Mouse (Mus musculus) hindbrain, embryonic 13.5 days (tissue): ENCODE measurements at regions not wholly inside any gene's neighbourhood (a gene's known extent, or its start where the extent isn't known, plus 50 kb on each side); places are given as distances from the start of the nearest gene placed in this dataset.

Experiments used
- ATAC-seq: fragments of 200-750 bp; cut with Nextera tagmentation; 2 replicates; pipeline ENCODE4 v1.8.0; 2017; ENCODE audit warnings: moderate TSS enrichment; ENCODE audit not compliant: low FRiP score
- H3K27ac ChIP-seq: fragments of 300-500 bp; sonication (generic); 2 replicates; pipeline ENCODE4 v1.5.1; 2015; ENCODE audit warnings: inconsistent platforms, mild to moderate bottlenecking, moderate library complexity
- H3K27me3 ChIP-seq: fragments of 300-500 bp; sonication (generic); 2 replicates; pipeline ENCODE4 v1.6.1; 2015; ENCODE audit warnings: mild to moderate bottlenecking, inconsistent platforms
- H3K36me3 ChIP-seq: fragments of 300-500 bp; sonication (generic); 2 replicates; pipeline ENCODE4 v1.6.1; 2015; ENCODE audit warnings: mild to moderate bottlenecking, inconsistent platforms
- H3K4me1 ChIP-seq: fragments of 300-500 bp; sonication (generic); replicated peaks from 2 replicates; pipeline ENCODE4 v1.6.1; 2015; ENCODE audit warnings: inconsistent platforms
- H3K4me2 ChIP-seq: fragments of 300-500 bp; sonication (generic); 2 replicates; pipeline ENCODE4 v1.6.1; 2015; ENCODE audit warnings: inconsistent platforms, mild to moderate bottlenecking, moderate library complexity
- H3K4me3 ChIP-seq: fragments of 300-500 bp; sonication (generic); 2 replicates; pipeline ENCODE4 v1.5.1; 2015; ENCODE audit warnings: mild to moderate bottlenecking, inconsistent platforms
- H3K9ac ChIP-seq: fragments of 300-500 bp; sonication (generic); 2 replicates; pipeline ENCODE4 v1.6.1; 2015; ENCODE audit warnings: mild to moderate bottlenecking, inconsistent platforms
- H3K9me3 ChIP-seq: fragments of 300-500 bp; sonication (generic); 2 replicates; pipeline ENCODE4 v1.6.1; 2016; ENCODE audit warnings: inconsistent platforms
- WGBS: fragments of 180-500 bp; shearing (Covaris S2); methylation state at CpG from one replicate; pipeline ENCODE4 v1.1.7; 2015; 5-methylcytosine and 5-hydroxymethylcytosine counted together

DNA sequence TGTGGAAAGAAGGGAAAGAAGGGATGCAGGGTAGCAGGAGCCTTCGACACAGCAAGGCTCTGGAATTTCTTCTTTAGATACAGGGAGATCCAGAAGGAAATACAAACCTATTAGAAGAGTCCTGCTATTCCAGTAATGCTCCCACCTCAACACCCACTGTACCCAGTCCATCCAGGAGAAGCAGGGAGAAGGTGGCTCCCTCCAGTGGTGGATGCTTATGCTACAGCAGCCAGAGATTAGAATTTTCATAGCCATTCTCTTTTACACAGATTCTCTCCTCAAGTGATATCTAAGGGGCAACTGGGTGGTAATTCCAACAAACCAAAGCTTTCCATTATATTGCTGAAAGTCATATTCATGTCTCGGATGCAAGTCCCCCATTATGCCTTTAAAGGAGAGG, 373.9 kb upstream of the Nr5a2 start:
- Histone ChIP-seq H3K27ac (no peak overlapping the region), H3K27me3 (no peaks in the 10 kb centered on the region), H3K36me3 (no peaks in the 10 kb centered on the region), H3K9me3 (no peaks in the 10 kb centered on the region), H3K4me3 (no peak overlapping the region), H3K4me1 (peaks cover 12% of the 10 kb centered on the region; the same call in 1 of the 2 replicates), H3K9ac (no peak overlapping the region), H3K4me2 (no peak overlapping the region)
- ATAC-seq = no peak
- 95% methylated on average over 2 of the region's 2 CpGs for WGBS

- Histone ChIP-seq H3K27me3 (no peaks in the 10 kb centered on the region), H3K4me1 (peaks cover 12% of the 10 kb centered on the region; the same call in 1 of the 2 replicates), H3K27ac (no peak overlapping the region), H3K4me2 (no peak overlapping the region), H3K9ac (no peak overlapping the region), H3K36me3 (no peaks in the 10 kb centered on the region), H3K9me3 (no peaks in the 10 kb centered on the region), H3K4me3 (no peak overlapping the region)
- 53% methylated on average over 8 of the region's 8 CpGs for WGBS
- peak; percentile 83 for ATAC-seq
Observed at GRCm38 (mm10) chr1:137332108-137332769, 372.0 kb upstream of the Nr5a2 start.

DNA sequence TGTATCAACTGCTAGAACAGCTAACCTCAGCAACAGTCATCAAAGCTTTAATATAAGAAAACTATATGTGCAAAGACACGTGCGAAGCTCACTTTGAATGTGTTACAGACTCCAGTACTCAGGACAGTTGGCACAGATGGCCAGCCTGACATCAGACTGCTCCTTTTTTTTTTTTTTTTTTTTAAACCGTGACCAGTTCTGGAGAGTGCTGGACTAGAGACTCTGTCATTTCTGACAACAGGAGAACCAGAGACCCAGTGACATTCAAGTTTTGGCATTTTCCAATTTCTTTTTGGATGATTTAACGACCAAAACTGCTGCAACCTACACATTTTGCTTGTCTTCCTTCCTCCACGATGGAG, 371.5 kb upstream of the Nr5a2 start:
- peaks cover 12% of the 10 kb centered on the region; the same call in 1 of the 2 replicates for H3K4me1 ChIP-seq
- H3K27me3 ChIP-seq = no peaks in the 10 kb centered on the region
- H3K9ac ChIP-seq = no peak overlapping the region
- no peak overlapping the region for H3K27ac ChIP-seq
- H3K36me3 ChIP-seq = no peaks in the 10 kb centered on the region
- no peak for ATAC-seq
- H3K4me3 ChIP-seq = no peak overlapping the region
- H3K9me3 ChIP-seq = no peaks in the 10 kb centered on the region
- no peak overlapping the region for H3K4me2 ChIP-seq
- WGBS = 51% methylated on average over 5 of the region's 5 CpGs

- Histone ChIP-seq H3K36me3 (no peaks in the 10 kb centered on the region), H3K27ac (no peak overlapping the region), H3K27me3 (no peaks in the 10 kb centered on the region), H3K4me2 (no peak overlapping the region), H3K4me3 (no peak overlapping the region), H3K9ac (no peak overlapping the region), H3K4me1 (peaks cover 12% of the 10 kb centered on the region; the same call in 1 of the 2 replicates), H3K9me3 (no peaks in the 10 kb centered on the region)
- ATAC-seq = peak; percentile 59; the same call in 1 of the 2 replicates
- WGBS = 44% methylated on average over 3 of the region's 3 CpGs
Observed at GRCm38 (mm10) chr1:137330634-137331033, 370.4 kb upstream of the Nr5a2 start.

DNA sequence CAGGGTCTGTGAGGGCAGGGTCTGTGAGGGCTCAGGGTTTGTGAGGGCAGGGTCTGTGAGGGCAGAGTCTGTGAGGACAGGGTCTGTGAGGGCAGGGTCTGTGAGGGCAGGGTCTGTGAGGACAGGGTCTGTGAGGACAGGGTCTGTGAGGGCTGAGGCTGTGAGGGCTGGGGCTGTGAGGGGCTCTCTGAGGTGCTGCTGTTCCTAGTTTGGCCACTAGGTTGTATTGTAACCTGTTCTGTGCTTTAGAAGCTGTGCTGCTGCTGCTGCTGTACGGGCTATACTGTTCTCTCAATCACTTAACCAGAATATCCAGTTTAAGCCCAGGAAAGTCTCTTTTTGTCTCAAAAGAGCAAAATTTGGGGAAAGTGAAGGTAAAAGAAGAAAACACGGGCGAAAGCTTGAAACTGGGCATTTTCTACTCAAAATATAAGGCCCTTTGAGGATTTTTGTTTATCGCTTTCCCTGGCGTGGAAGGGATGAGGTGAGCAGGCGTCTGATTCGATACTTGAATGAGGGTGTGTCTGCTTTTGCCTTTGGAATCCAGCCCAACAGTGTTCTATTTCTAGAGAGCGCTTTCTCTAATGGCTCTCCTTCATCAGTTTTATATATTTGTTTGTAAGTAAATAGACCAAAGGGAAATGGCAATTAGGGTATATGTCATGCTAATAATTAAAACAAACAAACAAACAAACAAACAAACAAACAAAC, 363.8 kb upstream of the Nr5a2 start:
- Histone ChIP-seq H3K4me1 (0 out of 2 replicates have a peak, but pooled peaks cover 9% of the 10 kb centered on the region), H3K4me2 (0 out of 2 replicates have a peak overlapping the region, but pooled peaks have one; percentile 16), H3K36me3 (no peaks in the 10 kb centered on the region), H3K4me3 (no peak overlapping the region), H3K27ac (no peak overlapping the region), H3K9me3 (no peaks in the 10 kb centered on the region), H3K27me3 (no peaks in the 10 kb centered on the region), H3K9ac (no peak overlapping the region)
- peak; percentile 88 for ATAC-seq
- 39% methylated on average over 8 of the region's 8 CpGs for WGBS

GRCm38 (mm10) chr1:137323035-137323680, 362.9 kb upstream of the Nr5a2 start:
- H3K4me3 ChIP-seq = no peak overlapping the region
- H3K9me3 ChIP-seq = no peaks in the 10 kb centered on the region
- WGBS = 12% methylated on average over 2 of the region's 2 CpGs
- H3K27ac ChIP-seq = no peak overlapping the region
- ATAC-seq = no peak
- H3K4me2 ChIP-seq = no peak overlapping the region
- no peaks in the 10 kb centered on the region for H3K27me3 ChIP-seq
- H3K4me1 ChIP-seq = 0 out of 2 replicates have a peak, but pooled peaks cover 9% of the 10 kb centered on the region
- no peaks in the 10 kb centered on the region for H3K36me3 ChIP-seq
- no peak overlapping the region for H3K9ac ChIP-seq

DNA sequence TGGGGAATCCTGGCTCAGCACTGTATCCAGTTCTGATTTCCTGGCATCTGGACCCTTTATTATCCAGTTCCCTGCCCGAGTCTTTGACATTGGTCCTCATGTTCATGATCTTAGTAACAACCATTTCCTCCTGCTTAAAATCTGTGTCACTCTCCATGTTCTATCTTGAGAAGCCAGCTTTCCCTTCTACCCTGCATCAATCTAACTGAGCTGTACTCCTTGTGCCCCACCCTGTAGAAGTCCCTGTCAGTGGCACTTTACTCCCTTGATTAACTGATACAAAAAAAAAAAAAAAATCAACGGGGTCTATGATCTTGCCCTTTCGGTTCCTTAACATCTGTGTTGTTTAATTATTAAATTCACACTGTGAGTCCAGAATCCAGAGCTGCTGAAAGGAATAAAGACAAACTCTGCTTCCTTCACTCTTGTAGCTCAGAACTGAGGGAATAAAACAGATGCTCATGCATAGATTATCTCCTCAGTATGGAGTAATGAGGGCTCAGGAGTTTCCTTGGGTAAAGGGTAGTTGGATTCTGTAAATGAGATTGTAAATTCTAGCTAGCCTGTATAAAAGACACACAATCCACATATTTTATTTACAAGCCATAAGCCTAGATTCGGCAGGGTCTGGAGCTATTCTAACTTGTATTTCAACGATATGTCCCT, 342.6 kb upstream of the Nr5a2 start:
- Histone ChIP-seq H3K4me1 (no peaks in the 10 kb centered on the region), H3K9ac (no peak overlapping the region), H3K27me3 (no peaks in the 10 kb centered on the region), H3K4me3 (no peak overlapping the region), H3K27ac (no peak overlapping the region), H3K4me2 (no peak overlapping the region), H3K36me3 (no peaks in the 10 kb centered on the region), H3K9me3 (no peaks in the 10 kb centered on the region; the same call in 1 of the 2 replicates)
- no peak for ATAC-seq
- 82% methylated on average over 5 of the region's 5 CpGs for WGBS

DNA sequence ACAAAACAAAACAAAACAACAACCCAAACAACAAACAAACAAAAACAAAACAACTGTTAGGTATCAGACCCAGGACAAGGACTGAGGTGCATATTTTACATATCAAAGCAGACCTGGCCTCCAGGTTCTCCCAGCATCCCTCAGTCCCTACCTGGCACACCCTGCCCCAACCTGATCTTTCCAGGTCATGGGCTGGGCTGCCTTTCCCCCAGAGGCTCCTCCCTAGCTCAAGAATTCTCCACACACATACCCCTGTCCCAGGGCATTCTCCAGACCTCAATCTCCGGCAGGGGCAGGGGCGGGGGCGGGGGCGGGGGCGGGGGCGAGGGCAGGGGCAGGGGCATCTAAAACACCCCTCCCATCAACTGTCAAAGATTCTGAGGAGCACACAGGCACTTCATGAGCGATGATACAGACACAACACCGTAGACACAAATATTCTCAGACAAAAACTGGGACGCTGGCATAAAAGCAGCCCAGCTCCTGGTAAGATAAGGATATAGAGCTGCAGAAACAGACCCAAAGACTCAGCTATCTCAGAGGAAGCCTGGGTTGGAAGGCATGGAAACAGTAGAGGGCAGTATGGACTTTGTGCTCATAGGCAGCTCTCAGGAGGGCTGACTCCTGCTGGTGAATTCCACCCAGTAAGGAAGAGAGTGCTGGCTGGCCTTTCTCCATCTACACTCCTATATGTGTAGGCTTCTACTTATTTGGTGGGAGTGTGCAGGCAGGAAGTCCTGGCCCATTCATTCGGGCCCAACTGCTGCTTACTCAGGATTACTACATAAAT, 337.7 kb upstream of the Nr5a2 start:
- Histone ChIP-seq H3K27me3 (no peaks in the 10 kb centered on the region), H3K4me3 (no peak overlapping the region), H3K9me3 (no peaks in the 10 kb centered on the region), H3K4me1 (no peaks in the 10 kb centered on the region), H3K36me3 (no peaks in the 10 kb centered on the region), H3K4me2 (no peak overlapping the region), H3K9ac (no peak overlapping the region), H3K27ac (no peak overlapping the region)
- WGBS = 56% methylated on average over 10 of the region's 10 CpGs
- no peak for ATAC-seq

DNA sequence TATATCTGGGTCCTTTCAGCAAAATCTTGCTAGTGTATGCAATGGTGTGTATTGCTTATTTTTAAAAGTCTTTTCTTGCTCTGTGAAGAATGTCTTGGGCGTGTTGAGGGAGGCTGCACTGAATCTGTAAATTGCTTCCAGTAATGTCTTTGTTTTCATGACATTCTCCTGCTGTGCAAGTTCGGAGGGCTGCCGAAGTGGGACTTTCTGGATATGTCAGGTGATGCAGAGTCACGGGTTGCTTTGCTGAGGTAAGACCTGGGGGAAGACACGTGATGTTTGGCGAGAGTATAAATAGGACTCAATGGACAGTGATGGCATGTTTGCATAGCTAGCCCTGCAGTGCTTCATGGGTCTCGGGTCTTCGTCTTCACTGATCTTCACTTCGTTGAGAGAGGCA, 329.2 kb upstream of the Nr5a2 start:
- H3K4me3 ChIP-seq = no peak overlapping the region
- no peaks in the 10 kb centered on the region for H3K9me3 ChIP-seq
- H3K36me3 ChIP-seq = no peaks in the 10 kb centered on the region
- H3K9ac ChIP-seq = no peak overlapping the region
- H3K4me2 ChIP-seq = no peak overlapping the region
- no peaks in the 10 kb centered on the region for H3K4me1 ChIP-seq
- ATAC-seq = no peak
- H3K27ac ChIP-seq = no peak overlapping the region
- no peaks in the 10 kb centered on the region for H3K27me3 ChIP-seq
- 81% methylated on average over 9 of the region's 9 CpGs for WGBS

DNA sequence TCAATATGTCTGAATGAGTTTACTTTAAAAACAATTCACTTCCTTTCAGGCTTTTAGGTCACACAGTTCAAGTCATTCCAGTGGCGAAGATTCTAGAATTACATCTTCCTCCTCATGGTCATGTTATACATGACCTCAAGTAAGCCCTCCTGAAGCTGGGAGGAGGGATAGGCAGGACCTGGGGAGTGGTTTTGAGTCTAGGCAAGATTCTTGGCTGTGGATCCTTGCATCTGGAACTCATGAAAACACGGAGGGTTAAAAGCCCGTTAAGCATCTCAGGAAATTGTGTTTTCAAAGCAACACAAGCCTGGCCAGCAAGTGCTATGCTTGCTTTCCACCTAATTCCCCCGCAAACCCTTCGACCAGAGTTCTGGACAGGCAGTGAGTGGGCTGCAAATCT, 323.0 kb upstream of the Nr5a2 start:
- Histone ChIP-seq H3K4me3 (no peak overlapping the region), H3K9ac (no peak overlapping the region), H3K27ac (no peak overlapping the region), H3K4me2 (no peak overlapping the region), H3K27me3 (no peaks in the 10 kb centered on the region), H3K36me3 (no peaks in the 10 kb centered on the region), H3K4me1 (no peaks in the 10 kb centered on the region), H3K9me3 (no peaks in the 10 kb centered on the region)
- no peak for ATAC-seq
- 91% methylated on average over 5 of the region's 5 CpGs for WGBS

DNA sequence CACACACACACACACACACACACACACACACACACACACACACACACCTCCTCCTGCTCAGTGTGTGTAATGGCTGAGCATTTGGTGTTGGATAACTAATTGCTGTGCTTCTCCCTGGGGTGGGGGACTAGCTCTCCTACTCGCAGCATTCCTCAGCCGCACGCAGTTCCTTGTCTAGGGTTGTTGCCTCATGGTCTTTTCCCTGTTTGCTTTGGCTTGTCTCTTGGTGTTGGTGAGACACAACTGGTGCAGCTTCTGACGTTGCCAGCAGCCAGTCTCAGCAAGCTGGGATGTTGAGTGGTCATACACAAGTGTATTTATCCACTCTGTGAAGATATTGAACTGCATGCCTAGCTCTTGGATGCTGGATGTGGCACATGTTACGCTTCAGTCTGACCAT, 322.2 kb upstream of the Nr5a2 start:
- Histone ChIP-seq H3K9me3 (no peaks in the 10 kb centered on the region), H3K4me2 (no peak overlapping the region), H3K9ac (no peak overlapping the region), H3K36me3 (no peaks in the 10 kb centered on the region), H3K27me3 (no peaks in the 10 kb centered on the region), H3K4me1 (no peaks in the 10 kb centered on the region), H3K4me3 (no peak overlapping the region), H3K27ac (no peak overlapping the region)
- ATAC-seq = no peak
- 71% methylated on average over 5 of the region's 5 CpGs for WGBS
